Mouse (Mus musculus) embryonic facial prominence, embryonic 11.5 days (tissue): ENCODE data around the gene Acot13. TPM values are rescaled to one million over a fixed set of nuclear protein-coding genes. Genes with fewer than 3 reads are reported as not detected.
A peak's percentile ranks its signal among the peaks of the same experiment; 100 is the strongest.
"Not testable (repeated sequence)": the region's sequence is repeated elsewhere in the genome, so short reads cannot be mapped to it uniquely, and the experiment has no call there.

Source experiments
- ATAC-seq: fragments of 200-750 bp; cut with Nextera tagmentation; replicated peaks from 2 replicates; pipeline ENCODE4 v1.8.0; 2017; ENCODE audit warnings: low read depth; ENCODE audit not compliant: insufficient number of reproducible peaks, low FRiP score, low TSS enrichment
- DNase-seq: peaks from one replicate; pipeline ENCODE4 v3.0.0-alpha.2; 2015; ENCODE audit warnings: low spot score
- H3K27ac ChIP-seq: fragments of 300-500 bp; sonication (generic); replicated peaks from 2 replicates; pipeline ENCODE4 v1.5.1; 2014; ENCODE audit warnings: mild to moderate bottlenecking, low read depth, low read length, control low read depth
- H3K27me3 ChIP-seq: fragments of 300-500 bp; sonication (generic); 2 replicates; pipeline ENCODE4 v1.6.1; 2014; ENCODE audit warnings: mild to moderate bottlenecking, low read length, moderate library complexity, mixed read lengths; ENCODE audit not compliant: control insufficient read depth, insufficient read depth
- H3K36me3 ChIP-seq: fragments of 300-500 bp; sonication (generic); replicated peaks from 2 replicates; pipeline ENCODE4 v1.6.1; 2014; ENCODE audit warnings: low read depth, mild to moderate bottlenecking, low read length, moderate library complexity, mixed read lengths; ENCODE audit not compliant: control insufficient read depth, insufficient read depth
- H3K4me1 ChIP-seq: fragments of 300-500 bp; sonication (generic); 2 replicates; pipeline ENCODE4 v1.6.1; 2014; ENCODE audit warnings: low read length, mixed read lengths; ENCODE audit not compliant: control insufficient read depth, insufficient read depth
- H3K4me2 ChIP-seq: fragments of 300-500 bp; sonication (generic); 2 replicates; pipeline ENCODE4 v1.6.1; 2014; ENCODE audit warnings: low read depth, mild to moderate bottlenecking, control low read depth, low read length, moderate library complexity
- H3K4me3 ChIP-seq: fragments of 300-500 bp; sonication (generic); 2 replicates; pipeline ENCODE4 v1.5.1; 2014; ENCODE audit warnings: low read depth, low read length, control low read depth
- H3K9ac ChIP-seq: fragments of 300-500 bp; sonication (generic); replicated peaks from 2 replicates; pipeline ENCODE4 v1.6.1; 2014; ENCODE audit warnings: mild to moderate bottlenecking, control low read depth, low read length
- H3K9me3 ChIP-seq: fragments of 300-500 bp; sonication (generic); replicated peaks from 2 replicates; pipeline ENCODE4 v1.6.1; 2016; ENCODE audit warnings: mild to moderate bottlenecking, low read length, inconsistent platforms, mixed read lengths; ENCODE audit not compliant: control insufficient read depth
- WGBS: fragments of 180-500 bp; shearing (Covaris S2); extraction: QIAGEN DNeasy Blood & Tissue Kit; methylation state at CpG from one replicate; pipeline ENCODE4 v1.1.7; 2014; 5-methylcytosine and 5-hydroxymethylcytosine counted together
- polyA plus RNA-seq: library from polyadenylated mRNA; unstranded; fragments of >200 nt; fragmentation: Nextera tagmentation; extraction: Ambion mirVana; gene quantifications from 2 replicates; pipeline ENCODE4 v1.2.1, GENCODE M21; 2014

The Acot13 gene
- polyA plus RNA-seq, 1 experiment from 2014 or later: 71.0 TPM

GRCm38 (mm10) chr13:24841702-24842101 is 10.4 kb upstream of the Acot13 start:
- no peak for DNase-seq
- Histone ChIP-seq H3K27me3 (no peaks in the 10 kb centered on the region), H3K9ac (no peak overlapping the region), H3K36me3 (no peaks in the 10 kb centered on the region), H3K9me3 (no peaks in the 10 kb centered on the region), H3K27ac (no peak overlapping the region), H3K4me3 (no peak overlapping the region), H3K4me2 (no peak overlapping the region), H3K4me1 (no peaks in the 10 kb centered on the region)
- no peak for ATAC-seq
- 90% methylated on average over 3 of the region's 3 CpGs for WGBS

GRCm38 (mm10) chr13:24839831-24840230 is 8.5 kb upstream of the Acot13 start:
- no peak overlapping the region for H3K9ac ChIP-seq
- no peak overlapping the region for H3K4me2 ChIP-seq
- DNase-seq (no peak), ATAC-seq (no peak)
- no peak overlapping the region for H3K27ac ChIP-seq
- no peaks in the 10 kb centered on the region for H3K9me3 ChIP-seq
- WGBS: 76% methylated on average over 3 of the region's 3 CpGs
- no peaks in the 10 kb centered on the region for H3K27me3 ChIP-seq
- H3K36me3 ChIP-seq: no peaks in the 10 kb centered on the region; the same call in 1 of the 2 replicates
- H3K4me1 ChIP-seq: no peaks in the 10 kb centered on the region
- H3K4me3 ChIP-seq: no peak overlapping the region

GRCm38 (mm10) chr13:24837765-24838164 is 6.4 kb upstream of the Acot13 start:
- not testable (repeated sequence) for ATAC-seq, H3K27me3 ChIP-seq, H3K4me2 ChIP-seq, H3K36me3 ChIP-seq, H3K9ac ChIP-seq, H3K27ac ChIP-seq, H3K4me3 ChIP-seq, DNase-seq, H3K4me1 ChIP-seq, H3K9me3 ChIP-seq
- 98% methylated on average over 8 of the region's 8 CpGs for WGBS

GRCm38 (mm10) chr13:24832811-24833155 is 1.4 kb upstream of the Acot13 start:
- DNase-seq (no peak), ATAC-seq (no peak)
- H3K36me3 ChIP-seq: no peaks in the 10 kb centered on the region; the same call in 1 of the 2 replicates
- no peaks in the 10 kb centered on the region for H3K9me3 ChIP-seq
- no peaks in the 10 kb centered on the region for H3K27me3 ChIP-seq
- H3K4me3 ChIP-seq: peak overlapping the region; percentile 93
- H3K27ac ChIP-seq: no peak overlapping the region
- WGBS: 80% methylated on average over 2 of the region's 2 CpGs
- peak overlapping the region; percentile 94 for H3K9ac ChIP-seq
- H3K4me2 ChIP-seq: peak overlapping the region; percentile 52
- H3K4me1 ChIP-seq: no peaks in the 10 kb centered on the region

- 5% methylated on average over 21 of the region's 21 CpGs for WGBS
- no peak for ATAC-seq
- no peaks in the 10 kb centered on the region; the same call in 1 of the 2 replicates for H3K36me3 ChIP-seq
- H3K4me3 ChIP-seq: peak overlapping the region; percentile 93
- H3K4me1 ChIP-seq: no peaks in the 10 kb centered on the region
- H3K27me3 ChIP-seq: no peaks in the 10 kb centered on the region
- peak overlapping the region; percentile 52 for H3K4me2 ChIP-seq
- peak overlapping the region; percentile 87 for H3K27ac ChIP-seq
- H3K9ac ChIP-seq: peak overlapping the region; percentile 94
- DNase-seq: no peak
- H3K9me3 ChIP-seq: no peaks in the 10 kb centered on the region
Measured at GRCm38 (mm10) chr13:24832131-24832810, 931 bp upstream of the Acot13 start.

- peak; percentile 22 for DNase-seq
- Histone ChIP-seq H3K9ac (peak overlapping the region; percentile 67), H3K4me1 (no peaks in the 10 kb centered on the region), H3K36me3 (no peaks in the 10 kb centered on the region), H3K4me3 (peak overlapping the region; percentile 93), H3K9me3 (no peaks in the 10 kb centered on the region), H3K27ac (no peak overlapping the region), H3K4me2 (peak overlapping the region; percentile 52), H3K27me3 (no peaks in the 10 kb centered on the region)
- WGBS: 4% methylated on average over 20 of the region's 20 CpGs
- no peak for ATAC-seq
Measured at GRCm38 (mm10) chr13:24830756-24831352, 486 bp downstream of the Acot13 start.

GRCm38 (mm10) chr13:24826116-24826515 is 5.2 kb downstream of the Acot13 start:
- no peak overlapping the region for H3K4me2 ChIP-seq
- no peak overlapping the region for H3K9ac ChIP-seq
- no peak for ATAC-seq
- H3K27ac ChIP-seq: no peak overlapping the region
- H3K36me3 ChIP-seq: no peaks in the 10 kb centered on the region
- H3K9me3 ChIP-seq: no peaks in the 10 kb centered on the region
- H3K4me1 ChIP-seq: no peaks in the 10 kb centered on the region
- no peak overlapping the region for H3K4me3 ChIP-seq
- H3K27me3 ChIP-seq: no peaks in the 10 kb centered on the region
- DNase-seq: no peak
- 84% methylated on average over 7 of the region's 7 CpGs for WGBS

- H3K4me3 ChIP-seq: no peak overlapping the region
- H3K27ac ChIP-seq: no peak overlapping the region
- H3K4me2 ChIP-seq: no peak overlapping the region
- no peak overlapping the region for H3K9ac ChIP-seq
- WGBS: 89% methylated on average over 4 of the region's 4 CpGs
- H3K9me3 ChIP-seq: no peaks in the 10 kb centered on the region
- ATAC-seq: no peak
- no peaks in the 10 kb centered on the region for H3K36me3 ChIP-seq
- no peaks in the 10 kb centered on the region for H3K4me1 ChIP-seq
- DNase-seq: no peak
- no peaks in the 10 kb centered on the region for H3K27me3 ChIP-seq
Measured at GRCm38 (mm10) chr13:24825587-24825986, 5.8 kb downstream of the Acot13 start.
